Mouse (Mus musculus) C2C12 (cell line): ENCODE measurements at regions not wholly inside any gene's neighbourhood (a gene's known extent, or its start where the extent isn't known, plus 50 kb on each side); places are given as distances from the start of the nearest gene placed in this dataset.

Source experiments
- CEBPB ChIP-seq: IDR thresholded peaks from one replicate; pipeline ENCODE4 v1.6.1; 2011; ENCODE audit warnings: low read depth, mild to moderate bottlenecking, control low read depth, moderate library complexity
- CTCF ChIP-seq: IDR thresholded peaks from one replicate; pipeline ENCODE4 v1.5.1; 2011; ENCODE audit not compliant: control insufficient read depth, insufficient read depth, insufficient read length
- FOSL1 ChIP-seq: IDR thresholded peaks from one replicate; pipeline ENCODE4 v1.8.0; 2011; ENCODE audit warnings: mild to moderate bottlenecking, low read length; ENCODE audit not compliant: poor library complexity, insufficient read depth, severe bottlenecking
- MAX ChIP-seq: IDR thresholded peaks from one replicate; pipeline ENCODE4 v1.6.1; 2011; ENCODE audit warnings: mild to moderate bottlenecking, control low read depth
- MYOD1 ChIP-seq: IDR thresholded peaks from one replicate; pipeline ENCODE4 v1.6.1; 2011; ENCODE audit warnings: low read depth; ENCODE audit not compliant: control insufficient read depth, insufficient read length
- USF1 ChIP-seq: IDR thresholded peaks from one replicate; pipeline ENCODE4 v1.6.1; 2011; ENCODE audit warnings: low read depth, mild to moderate bottlenecking, control low read depth, moderate library complexity

DNA sequence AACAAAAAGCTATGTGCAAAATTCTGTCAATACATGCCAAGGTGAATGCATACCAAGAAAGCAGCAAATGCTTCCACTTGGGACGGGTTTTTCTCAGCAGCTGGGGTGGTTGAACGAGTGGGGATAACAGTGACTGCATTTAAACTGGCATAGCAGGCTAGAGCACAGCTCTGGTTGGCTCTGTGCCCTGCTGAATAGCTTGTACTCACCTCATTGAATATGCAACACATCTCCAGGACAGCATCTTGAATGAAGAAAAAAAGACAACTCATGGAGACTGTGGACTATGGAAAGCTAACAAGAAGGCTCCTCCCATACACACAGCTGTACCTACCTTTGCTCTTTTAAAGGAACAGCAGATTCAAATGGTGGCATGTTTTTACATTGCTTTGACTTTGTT is 111.2 kb upstream of the Fbxo33 start:
- TF ChIP-seq CTCF (no peak), USF1 (no peak), CEBPB (no peak), MAX (no peak), FOSL1 (no peak), MYOD1 (no peak)
